Mouse (Mus musculus) activated CD4-positive, CD25-positive, alpha-beta regulatory T cell, adult 4 months (primary cell): Measurements from ENCODE around the gene Rilp. TPM values are rescaled to one million over a fixed set of nuclear protein-coding genes. Genes with fewer than 3 reads are reported as not detected.

Source experiments
- ATAC-seq: one replicate; pipeline ENCODE4 v1.8.0; 2017
- polyA plus RNA-seq, 2 experiments: library from polyadenylated mRNA; unstranded; fragments of 100-300 nt; shearing (Covaris generic); gene quantifications; one replicate each; pipeline ENCODE4 v1.2.1; 2017

Rilp gene
- polyA plus RNA-seq, 2 experiments from 2014 or later: not detected

DNA sequence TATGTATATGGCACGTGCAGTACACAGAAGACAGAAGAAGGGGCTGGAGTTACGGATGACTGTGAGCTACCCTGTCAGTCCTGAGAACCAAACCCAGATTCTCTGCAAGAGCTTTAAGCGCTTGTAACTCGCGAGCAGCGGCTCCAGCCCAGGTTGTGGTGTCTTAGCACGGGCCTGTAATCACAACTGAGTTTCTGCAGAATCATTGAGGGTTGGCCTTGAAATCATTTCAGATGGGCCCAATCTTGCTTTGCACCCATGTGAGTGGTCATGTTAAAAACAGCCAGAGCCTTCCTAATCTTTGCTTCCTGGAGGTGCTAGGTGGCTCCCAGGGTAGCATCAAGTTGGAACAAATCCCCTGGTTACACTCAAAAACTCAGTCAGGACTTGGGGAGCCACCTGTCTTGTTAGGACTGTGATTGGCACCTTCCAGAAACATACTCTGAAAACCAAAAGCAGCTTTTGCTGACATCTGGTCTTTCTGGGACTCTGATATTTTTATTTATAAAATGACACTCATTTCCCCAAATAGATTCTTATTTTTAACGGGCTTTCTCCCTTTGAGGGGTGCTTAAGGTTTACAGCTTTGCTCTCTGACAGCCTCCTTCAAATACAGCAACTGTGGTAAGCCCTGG is 50.1 kb downstream of the Rilp start:
- no peak for ATAC-seq

DNA sequence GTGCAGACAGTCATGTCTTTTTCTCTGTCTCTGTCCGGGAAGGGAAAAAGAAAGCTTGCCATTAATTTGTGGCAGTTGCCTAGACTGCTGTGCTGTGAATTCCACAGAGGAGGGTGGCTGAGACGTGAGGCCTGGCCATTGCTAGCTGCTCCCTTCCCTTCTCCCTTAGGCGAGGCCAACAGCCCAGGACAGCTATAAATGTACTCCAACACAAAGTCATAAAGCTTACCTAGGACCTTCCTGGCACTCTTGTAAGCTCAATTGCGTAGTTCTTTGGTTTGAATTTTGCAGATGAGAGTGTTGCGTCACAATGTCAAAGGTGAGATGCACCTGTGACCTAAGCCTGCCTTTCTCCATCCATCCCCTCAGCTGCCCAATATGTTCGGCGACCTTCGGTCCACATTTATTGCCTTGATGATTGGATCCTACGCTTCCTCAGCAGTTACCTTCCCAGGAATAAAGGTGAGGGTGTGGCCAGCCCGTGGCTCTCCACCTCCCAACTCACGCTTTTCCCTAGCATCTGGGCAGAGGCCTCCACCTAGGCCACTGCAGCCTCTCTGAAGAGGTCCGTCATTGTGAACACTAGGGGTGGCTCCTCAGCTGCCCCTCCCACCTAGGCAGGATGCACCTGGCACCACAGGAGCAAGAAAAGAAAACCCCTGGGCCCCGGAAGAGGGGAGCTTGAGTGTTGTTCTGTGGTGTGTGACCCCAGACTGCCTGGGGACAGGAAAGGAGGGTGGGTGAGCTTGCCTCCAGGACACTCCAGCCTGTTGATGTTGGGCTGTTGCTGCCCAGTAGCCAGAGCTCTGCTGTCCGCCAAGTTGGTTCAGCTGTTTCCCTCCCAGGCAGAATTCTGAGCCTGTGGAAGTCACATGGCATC is 50.9 kb downstream of the Rilp start:
- ATAC-seq: peak; percentile 61

DNA sequence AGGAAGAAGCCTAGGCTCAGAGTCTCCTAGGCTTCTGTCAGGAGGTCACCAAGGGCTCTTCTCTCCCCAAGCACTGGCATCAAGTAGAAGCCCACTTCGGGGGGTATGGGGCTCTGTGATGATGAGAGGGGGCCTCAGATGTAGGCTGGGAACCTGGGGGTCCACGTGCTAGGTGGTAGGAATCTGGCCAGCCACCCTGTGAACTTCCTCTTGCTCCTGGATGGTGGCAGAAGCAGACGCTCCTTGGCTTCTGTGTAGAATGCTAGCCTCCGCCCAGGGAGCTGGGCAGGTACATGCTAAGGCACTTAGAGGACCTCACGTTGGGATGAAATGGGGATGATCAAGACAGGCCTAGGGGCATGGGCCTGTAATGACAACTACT is 51.5 kb downstream of the Rilp start:
- ATAC-seq: no peak

Other genes starting within 250 kb of the Rilp start
- 100 to 1,000 TPM; 209 to 263 TPM for gene Rpa1, start 161.8 kb upstream of the Rilp start, polyA plus RNA-seq
- 10 to 100 TPM; 14.0 to 18.7 TPM for gene Smyd4, start 161.7 kb upstream of the Rilp start, polyA plus RNA-seq
- 1 to 10 TPM; 1.8 to 3.9 TPM for gene Serpinf1, start 87.4 kb upstream of the Rilp start, polyA plus RNA-seq
- gene Serpinf2, start 70.5 kb upstream of the Rilp start, polyA plus RNA-seq: not detected
- gene Wdr81, start 55.4 kb upstream of the Rilp start, polyA plus RNA-seq: 1 to 10 TPM; 5.2 to 7.3 TPM
- 10 to 100 TPM in 1 of 2 experiments, 1 to 10 TPM in 1; 5.6 to 16.0 TPM for gene Tlcd2, start 48.4 kb upstream of the Rilp start, polyA plus RNA-seq
- gene Prpf8, start 23.3 kb upstream of the Rilp start, polyA plus RNA-seq: 10 to 100 TPM; 33.9 to 38.7 TPM
- gene Scarf1, start 3.4 kb downstream of the Rilp start, polyA plus RNA-seq: under 1 TPM; 0.42 to 0.47 TPM
- 10 to 100 TPM; 18.3 to 18.7 TPM for gene Slc43a2, start 21.6 kb downstream of the Rilp start, polyA plus RNA-seq
- 10 to 100 TPM; 24.3 to 47.6 TPM for gene Pitpna, start 78.0 kb downstream of the Rilp start, polyA plus RNA-seq
- 100 to 1,000 TPM; 109 to 120 TPM for gene Inpp5k, start 120.9 kb downstream of the Rilp start, polyA plus RNA-seq
- 10 to 100 TPM; 15.7 to 25.1 TPM for gene Myo1c, start 140.4 kb downstream of the Rilp start, polyA plus RNA-seq
- 10 to 100 TPM; 12.0 to 13.8 TPM for gene Crk, start 169.2 kb downstream of the Rilp start, polyA plus RNA-seq
- gene Ywhae, start 222.8 kb downstream of the Rilp start, polyA plus RNA-seq: 100 to 1,000 TPM; 479 to 486 TPM